27 mouse cellular contexts compared by ENCODE assay signal in the genomic region with DNA sequence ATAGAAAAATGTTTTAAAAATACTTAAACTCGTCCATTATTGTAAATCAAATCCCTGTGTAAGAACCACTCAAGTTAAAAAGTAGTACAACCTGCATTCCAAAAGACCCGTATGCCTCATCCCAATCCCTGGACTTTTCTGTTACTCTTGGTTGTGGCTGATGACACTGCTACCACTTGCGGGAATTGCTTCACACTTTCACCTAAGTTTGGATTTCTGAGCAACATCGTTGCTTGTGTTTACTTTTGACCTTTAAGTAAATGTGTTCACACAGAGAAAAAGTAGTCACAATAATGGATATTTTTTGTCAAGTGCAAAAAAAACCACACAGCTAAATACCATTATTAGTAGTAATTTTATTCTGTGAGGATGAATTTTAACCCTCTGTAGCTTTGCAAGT.
"Had no signal": no experiment of that assay in that cellular context is flagged by ENCODE, and none has a peak within 500 bp of the region (broad histone marks: within the 10 kb centered on the region; RNA-seq: fewer than 3 reads in every experiment).

No protein-coding gene starts in this region.

- ATAC-seq: forebrain, embryonic 13.5 days; forebrain, embryonic 15.5 days; forebrain, embryonic 16.5 days; forebrain, postnatal 0 days had no signal

- H3K4me1 ChIP-seq: embryonic facial prominence, embryonic 10.5 days; embryonic facial prominence, embryonic 12.5 days; embryonic facial prominence, embryonic 13.5 days; embryonic facial prominence, embryonic 15.5 days; forebrain, embryonic 10.5 days; forebrain, embryonic 12.5 days; forebrain, embryonic 15.5 days had no signal

- H3K27me3 ChIP-seq: embryonic facial prominence, embryonic 12.5 days; embryonic facial prominence, embryonic 13.5 days; embryonic facial prominence, embryonic 15.5 days; forebrain, embryonic 12.5 days; forebrain, embryonic 13.5 days; forebrain, embryonic 15.5 days had no signal

- DNase-seq: cerebellum, adult 2 months; cerebellum, adult 8-10 months; cerebellum, adult 9-10 months; cerebellum, adult 9-11 months; cerebellum, postnatal 10 days; cerebellum, postnatal 14 days; cerebellum, postnatal 25 days; cerebellum, postnatal 36 days; embryo, embryonic 11 days; forebrain, postnatal 0 days; gastrocnemius, adult 2 months; gastrocnemius, postnatal 10 days; gastrocnemius, postnatal 14 days; gastrocnemius, postnatal 25 days; gastrocnemius, postnatal 36 days; heart, adult 18-20 months; heart, adult 2 months had no signal

- H3K4me3 ChIP-seq: embryonic facial prominence, embryonic 10.5 days; embryonic facial prominence, embryonic 12.5 days; embryonic facial prominence, embryonic 13.5 days; embryonic facial prominence, embryonic 15.5 days; erythroblast, embryonic 14.5 days; forebrain, embryonic 10.5 days; forebrain, embryonic 12.5 days; forebrain, embryonic 13.5 days; forebrain, embryonic 15.5 days; gastrocnemius, adult 2 months; heart, adult 2 months had no signal

- H3K27ac ChIP-seq: embryonic facial prominence, embryonic 10.5 days; embryonic facial prominence, embryonic 12.5 days; embryonic facial prominence, embryonic 13.5 days; embryonic facial prominence, embryonic 15.5 days; forebrain, embryonic 10.5 days; forebrain, embryonic 12.5 days; forebrain, embryonic 13.5 days; forebrain, embryonic 15.5 days; gastrocnemius, adult 2 months; heart, adult 2 months had no signal

- H3K9ac ChIP-seq: embryonic facial prominence, embryonic 12.5 days; embryonic facial prominence, embryonic 13.5 days; embryonic facial prominence, embryonic 15.5 days; forebrain, embryonic 12.5 days; forebrain, embryonic 13.5 days; forebrain, embryonic 15.5 days; forebrain, postnatal 0 days had no signal

- H3K9me3 ChIP-seq: embryonic facial prominence, embryonic 10.5 days; embryonic facial prominence, embryonic 12.5 days; embryonic facial prominence, embryonic 13.5 days; embryonic facial prominence, embryonic 15.5 days; forebrain, embryonic 10.5 days; forebrain, embryonic 12.5 days; forebrain, embryonic 13.5 days; forebrain, embryonic 15.5 days had no signal

- H3K36me3 ChIP-seq: embryonic facial prominence, embryonic 10.5 days; embryonic facial prominence, embryonic 12.5 days; embryonic facial prominence, embryonic 13.5 days; embryonic facial prominence, embryonic 15.5 days; forebrain, embryonic 10.5 days; forebrain, embryonic 12.5 days; forebrain, embryonic 15.5 days had no signal

- H3K4me2 ChIP-seq: embryonic facial prominence, embryonic 12.5 days; embryonic facial prominence, embryonic 13.5 days; embryonic facial prominence, embryonic 15.5 days; forebrain, embryonic 12.5 days; forebrain, embryonic 13.5 days; forebrain, embryonic 15.5 days had no signal
